Mouse (Mus musculus): ENCODE data around the gene Etnk1. TPM values are rescaled to one million over a fixed set of nuclear protein-coding genes. Genes with fewer than 3 reads are reported as not detected.

Etnk1 gene
- polyA plus RNA-seq, 1 experiment, result 71.6 TPM

DNA sequence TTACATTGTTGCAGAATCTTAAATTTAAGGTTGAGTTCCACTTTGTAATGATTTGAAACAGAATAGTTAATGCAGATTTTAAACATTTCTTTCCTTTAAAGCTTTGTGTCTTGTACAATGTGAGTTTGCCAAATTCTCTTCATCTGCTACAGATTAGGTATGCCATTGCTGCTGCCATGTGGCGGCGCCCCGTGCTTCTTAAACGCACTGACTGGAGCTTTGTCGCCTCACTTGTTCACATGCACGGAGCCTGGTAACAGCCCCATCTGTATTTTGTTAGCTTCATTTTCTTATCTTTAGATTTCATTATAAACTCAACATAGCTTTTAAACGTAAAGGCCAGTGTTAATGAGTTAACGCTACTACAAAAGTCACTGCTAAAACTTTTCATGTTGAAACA is 25.7 kb downstream of the Etnk1 start:
- WGBS, result 72% methylated on average over 8 of the region's 8 CpGs
- TF ChIP-seq POLR2A (IDR thresholded peaks at IDR 0.05; ENCODE audit: low read depth, low read length) (no peak), CTCF (conservative IDR thresholded peaks at IDR 0.05; ENCODE audit: insufficient read depth, insufficient read length, low read depth, low read length) (no peak)
- no peaks in the 10 kb centered on the region; the same call in 1 of the 2 replicates for H3K36me3 ChIP-seq (ENCODE audit: control insufficient read depth, insufficient read depth, low read length)

DNA sequence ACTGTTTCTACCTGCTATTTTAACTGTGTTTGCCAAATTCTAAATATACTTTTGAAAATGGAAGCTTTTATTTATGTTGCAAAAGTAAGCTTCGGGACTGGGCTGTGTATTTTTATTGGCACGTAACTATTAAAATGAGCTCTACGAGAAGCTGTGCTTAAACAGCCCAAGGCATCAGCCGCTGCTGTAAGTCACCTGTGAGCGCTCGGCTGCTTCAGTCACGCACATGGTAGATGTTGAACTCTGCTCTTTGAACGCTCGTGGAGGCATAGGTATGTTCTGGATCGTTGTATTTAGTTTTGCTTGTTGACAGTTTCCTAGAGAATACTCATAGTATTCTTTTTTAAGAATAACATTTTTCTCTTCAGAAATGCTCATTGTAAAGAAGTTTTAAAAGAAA is 26.1 kb downstream of the Etnk1 start:
- Histone ChIP-seq H3K36me3 (ENCODE audit: control insufficient read depth, insufficient read depth, low read length) (no peaks in the 10 kb centered on the region; the same call in 1 of the 2 replicates), H3K4me3 (ENCODE audit: insufficient read depth, low read depth, low read length) (no peak overlapping the region), H3K27me3 (replicated peaks; ENCODE audit: control insufficient read depth, insufficient read depth, low read length) (no peaks in the 10 kb centered on the region), H3K4me1 (ENCODE audit: control insufficient read depth, insufficient read depth, low read length) (peaks cover 14% of the 10 kb centered on the region; the same call in 1 of the 2 replicates), H3K27ac (ENCODE audit: insufficient read depth, low read depth, low read length) (no peak overlapping the region)
- TF ChIP-seq POLR2A (IDR thresholded peaks at IDR 0.05; ENCODE audit: low read depth, low read length), result no peak
- 31% methylated on average over 10 of the region's 10 CpGs for WGBS
- DNase-seq, result peak; percentile 64

More for the DNA sequence above, 25.7 kb downstream of the Etnk1 start:
- H3K27me3 ChIP-seq (replicated peaks; ENCODE audit: control insufficient read depth, insufficient read depth, low read length), result no peaks in the 10 kb centered on the region
- H3K4me3 ChIP-seq (ENCODE audit: insufficient read depth, low read depth, low read length), result no peak overlapping the region
- no peak for DNase-seq
- peaks cover 14% of the 10 kb centered on the region; the same call in 1 of the 2 replicates for H3K4me1 ChIP-seq (ENCODE audit: control insufficient read depth, insufficient read depth, low read length)
- H3K27ac ChIP-seq (ENCODE audit: insufficient read depth, low read depth, low read length), result no peak overlapping the region

DNA sequence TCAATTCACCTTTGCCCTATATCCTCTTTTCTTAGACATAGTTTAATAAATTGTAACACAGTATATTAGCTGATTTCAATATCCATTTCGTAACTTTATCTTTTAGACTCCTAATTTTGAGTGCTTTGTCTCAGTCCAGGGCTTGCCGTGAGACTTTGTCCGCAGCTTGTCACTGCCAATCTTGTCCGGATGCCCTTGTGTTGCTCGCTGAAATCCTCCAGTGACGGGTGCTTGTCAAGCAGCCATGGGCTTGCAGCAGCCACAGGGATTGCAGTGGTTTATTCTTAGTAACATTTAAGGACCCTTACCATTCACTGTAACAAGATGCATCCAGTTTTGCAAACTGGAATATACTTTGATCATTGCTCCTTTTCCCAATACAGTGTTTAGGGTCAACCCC is 26.6 kb downstream of the Etnk1 start:
- DNase-seq, result no peak
- Histone ChIP-seq H3K27me3 (replicated peaks; ENCODE audit: control insufficient read depth, insufficient read depth, low read length) (no peaks in the 10 kb centered on the region), H3K27ac (ENCODE audit: insufficient read depth, low read depth, low read length) (no peak overlapping the region), H3K4me3 (ENCODE audit: insufficient read depth, low read depth, low read length) (no peak overlapping the region), H3K36me3 (ENCODE audit: control insufficient read depth, insufficient read depth, low read length) (no peaks in the 10 kb centered on the region; the same call in 1 of the 2 replicates), H3K4me1 (ENCODE audit: control insufficient read depth, insufficient read depth, low read length) (peaks cover 14% of the 10 kb centered on the region; the same call in 1 of the 2 replicates)
- TF ChIP-seq CTCF (conservative IDR thresholded peaks at IDR 0.05; ENCODE audit: insufficient read depth, insufficient read length, low read depth, low read length), result no peak
- TF ChIP-seq POLR2A (IDR thresholded peaks at IDR 0.05; ENCODE audit: low read depth, low read length), result no peak
- 58% methylated on average over 6 of the region's 6 CpGs for WGBS

DNA sequence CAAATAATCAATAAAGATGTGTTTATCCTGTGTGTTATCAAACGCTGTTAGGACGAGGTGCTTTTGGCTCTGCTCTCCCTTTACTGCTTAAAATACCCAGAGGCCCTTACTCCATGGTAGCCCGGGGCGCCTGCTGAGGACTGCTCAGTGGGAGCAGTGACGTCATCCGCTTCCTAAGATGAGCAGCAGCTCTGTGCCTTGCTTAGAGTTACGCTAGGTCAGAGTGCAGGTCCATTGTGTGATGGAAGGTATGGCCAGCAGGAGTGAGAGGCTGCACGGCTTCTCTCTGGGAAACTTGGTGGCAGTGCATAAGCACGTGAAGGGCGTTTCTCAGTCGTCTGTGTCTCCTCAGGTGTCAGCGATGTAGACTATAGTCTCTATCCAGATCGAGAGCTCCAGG is 30.0 kb downstream of the Etnk1 start:
- Histone ChIP-seq H3K36me3 (ENCODE audit: control insufficient read depth, insufficient read depth, low read length) (peaks cover 2% of the 10 kb centered on the region), H3K4me1 (ENCODE audit: control insufficient read depth, insufficient read depth, low read length) (peaks cover 3% of the 10 kb centered on the region; the same call in 1 of the 2 replicates), H3K27me3 (replicated peaks; ENCODE audit: control insufficient read depth, insufficient read depth, low read length) (no peaks in the 10 kb centered on the region), H3K27ac (ENCODE audit: insufficient read depth, low read depth, low read length) (no peak overlapping the region), H3K4me3 (ENCODE audit: insufficient read depth, low read depth, low read length) (no peak overlapping the region)
- no peak for DNase-seq
- WGBS, result 89% methylated on average over 13 of the region's 13 CpGs
- no peak for TF ChIP-seq CTCF (conservative IDR thresholded peaks at IDR 0.05; ENCODE audit: insufficient read depth, insufficient read length, low read depth, low read length)
- no peak for TF ChIP-seq POLR2A (IDR thresholded peaks at IDR 0.05; ENCODE audit: low read depth, low read length)

DNA sequence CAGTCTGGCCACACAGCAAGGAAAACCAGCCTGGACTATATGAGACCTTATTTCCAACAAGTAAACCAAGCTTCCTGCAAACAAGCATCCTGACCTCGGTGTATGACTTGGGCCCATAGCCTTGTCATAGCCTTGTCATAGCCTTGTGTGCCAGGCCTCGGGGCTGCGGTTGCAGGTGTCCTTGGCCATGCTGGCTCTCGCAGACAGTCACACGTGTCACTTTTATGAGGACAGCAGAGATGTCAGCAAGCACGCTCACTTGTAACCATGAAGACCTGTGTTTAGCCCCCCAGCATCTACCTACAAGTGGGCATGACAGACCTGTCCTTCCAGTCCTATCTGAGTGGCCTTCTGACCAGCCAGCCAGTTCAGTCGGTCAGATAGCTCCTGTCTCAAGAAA is 31.4 kb downstream of the Etnk1 start:
- Histone ChIP-seq H3K27me3 (replicated peaks; ENCODE audit: control insufficient read depth, insufficient read depth, low read length) (no peaks in the 10 kb centered on the region), H3K36me3 (ENCODE audit: control insufficient read depth, insufficient read depth, low read length) (peaks cover 2% of the 10 kb centered on the region), H3K4me1 (ENCODE audit: control insufficient read depth, insufficient read depth, low read length) (peaks cover 3% of the 10 kb centered on the region; the same call in 1 of the 2 replicates), H3K4me3 (ENCODE audit: insufficient read depth, low read depth, low read length) (no peak overlapping the region), H3K27ac (ENCODE audit: insufficient read depth, low read depth, low read length) (no peak overlapping the region)
- DNase-seq, result no peak
- no peak for TF ChIP-seq CTCF (conservative IDR thresholded peaks at IDR 0.05; ENCODE audit: insufficient read depth, insufficient read length, low read depth, low read length)
- TF ChIP-seq POLR2A (IDR thresholded peaks at IDR 0.05; ENCODE audit: low read depth, low read length), result no peak
- 87% methylated on average over 7 of the region's 7 CpGs for WGBS

DNA sequence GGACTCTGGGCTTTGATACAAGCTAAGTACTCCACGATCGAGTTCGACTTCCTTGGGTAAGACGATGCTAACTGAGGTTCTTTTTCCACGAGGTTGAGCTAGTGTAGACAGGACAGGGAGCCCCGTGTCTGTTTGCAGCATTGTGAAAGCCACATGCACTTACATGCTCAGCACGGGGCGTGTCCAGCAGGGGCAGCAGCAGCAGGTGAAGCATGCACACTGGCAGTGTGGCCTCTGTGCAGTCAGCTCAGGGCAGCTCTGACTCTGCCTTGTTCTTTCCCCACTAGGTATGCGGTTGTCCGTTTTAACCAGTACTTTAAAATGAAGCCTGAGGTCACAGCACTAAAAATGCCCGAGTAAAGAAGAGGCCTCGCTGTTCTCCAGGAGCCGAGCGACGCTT is 36.1 kb downstream of the Etnk1 start:
- Histone ChIP-seq H3K36me3 (ENCODE audit: control insufficient read depth, insufficient read depth, low read length) (peaks cover 4% of the 10 kb centered on the region), H3K4me1 (ENCODE audit: control insufficient read depth, insufficient read depth, low read length) (no peaks in the 10 kb centered on the region), H3K4me3 (ENCODE audit: insufficient read depth, low read depth, low read length) (no peak overlapping the region), H3K27ac (ENCODE audit: insufficient read depth, low read depth, low read length) (no peak overlapping the region), H3K27me3 (replicated peaks; ENCODE audit: control insufficient read depth, insufficient read depth, low read length) (no peaks in the 10 kb centered on the region)
- WGBS, result 73% methylated on average over 15 of the region's 15 CpGs
- TF ChIP-seq POLR2A (IDR thresholded peaks at IDR 0.05; ENCODE audit: low read depth, low read length), result no peak
- no peak; the same call in 1 of the 2 replicates for TF ChIP-seq CTCF (conservative IDR thresholded peaks at IDR 0.05; ENCODE audit: insufficient read depth, insufficient read length, low read depth, low read length)
- peak; percentile 30 for DNase-seq

DNA sequence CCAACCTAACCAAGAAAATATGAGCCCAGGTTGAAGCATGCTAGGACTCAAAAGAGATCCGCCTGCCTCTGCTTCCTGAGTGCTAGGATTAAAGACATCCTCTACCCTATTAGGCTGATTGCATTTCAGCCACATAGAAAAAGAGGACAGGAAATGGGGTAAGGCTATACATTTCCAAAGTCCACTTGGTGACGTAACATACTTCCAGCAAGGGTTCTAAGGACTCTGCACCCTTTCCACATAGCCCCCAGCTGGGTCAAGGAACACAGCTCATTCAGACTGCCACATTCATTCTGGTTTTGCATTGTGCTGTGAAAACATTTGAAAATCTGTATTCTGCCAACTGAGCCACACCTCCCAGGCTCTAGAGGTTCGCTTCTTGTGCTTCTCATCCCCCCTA is 41.9 kb downstream of the Etnk1 start:
- 96% methylated on average over 3 of the region's 3 CpGs for WGBS
- peaks cover 2% of the 10 kb centered on the region for H3K36me3 ChIP-seq (ENCODE audit: control insufficient read depth, insufficient read depth, low read length)
- no peak for DNase-seq

More for the DNA sequence above, 41.9 kb downstream of the Etnk1 start:
- Histone ChIP-seq H3K4me3 (ENCODE audit: insufficient read depth, low read depth, low read length) (no peak overlapping the region), H3K27ac (ENCODE audit: insufficient read depth, low read depth, low read length) (no peak overlapping the region), H3K4me1 (ENCODE audit: control insufficient read depth, insufficient read depth, low read length) (no peaks in the 10 kb centered on the region), H3K27me3 (replicated peaks; ENCODE audit: control insufficient read depth, insufficient read depth, low read length) (no peaks in the 10 kb centered on the region)
- TF ChIP-seq CTCF (conservative IDR thresholded peaks at IDR 0.05; ENCODE audit: insufficient read depth, insufficient read length, low read depth, low read length) (no peak), POLR2A (IDR thresholded peaks at IDR 0.05; ENCODE audit: low read depth, low read length) (no peak)
